Mouse (Mus musculus) forebrain, embryonic 10.5 days (tissue): ENCODE results near the gene AI854703. TPM values are rescaled to one million over a fixed set of nuclear protein-coding genes. Genes with fewer than 3 reads are reported as not detected.
A peak's percentile ranks its signal among the peaks of the same experiment; 100 is the strongest.

ENCODE experiments used
- DNase-seq: peaks from one replicate; pipeline ENCODE4 v3.0.0-alpha.2; 2017; ENCODE audit warnings: low spot score; ENCODE audit errors: extremely low spot score
- H3K27ac ChIP-seq: fragments of 300-500 bp; sonication (generic); 2 replicates; pipeline ENCODE4 v1.5.1; 2016; ENCODE audit warnings: mild to moderate bottlenecking
- H3K27me3 ChIP-seq: fragments of 300-500 bp; sonication (generic); 2 replicates; pipeline ENCODE4 v1.6.1; 2016; ENCODE audit warnings: mild to moderate bottlenecking; ENCODE audit not compliant: poor library complexity, severe bottlenecking
- H3K36me3 ChIP-seq: fragments of 300-500 bp; sonication (generic); replicated peaks from 2 replicates; pipeline ENCODE4 v1.6.1; 2016; ENCODE audit warnings: mild to moderate bottlenecking, moderate library complexity
- H3K4me1 ChIP-seq: fragments of 300-500 bp; sonication (generic); 2 replicates; pipeline ENCODE4 v1.6.1; 2016
- H3K4me3 ChIP-seq: fragments of 300-500 bp; sonication (generic); 2 replicates; pipeline ENCODE4 v1.5.1; 2016; ENCODE audit warnings: mild to moderate bottlenecking, moderate library complexity
- H3K9me3 ChIP-seq: fragments of 300-500 bp; sonication (generic); 2 replicates; pipeline ENCODE4 v1.6.1; 2016; ENCODE audit warnings: mild to moderate bottlenecking, moderate library complexity
- WGBS: fragments of 180-500 bp; shearing (Covaris S2); methylation state at CpG from one replicate; pipeline ENCODE4 v1.1.7; 2016; 5-methylcytosine and 5-hydroxymethylcytosine counted together
- polyA plus RNA-seq: library from polyadenylated mRNA; unstranded; fragments of >200 nt; fragmentation: Nextera tagmentation; extraction: Ambion mirVana; gene quantifications from 2 replicates; pipeline ENCODE4 v1.2.1, GENCODE M21; 2016

Gene AI854703
- polyA plus RNA-seq, 1 experiment from 2014 or later: 0.83 TPM

DNA sequence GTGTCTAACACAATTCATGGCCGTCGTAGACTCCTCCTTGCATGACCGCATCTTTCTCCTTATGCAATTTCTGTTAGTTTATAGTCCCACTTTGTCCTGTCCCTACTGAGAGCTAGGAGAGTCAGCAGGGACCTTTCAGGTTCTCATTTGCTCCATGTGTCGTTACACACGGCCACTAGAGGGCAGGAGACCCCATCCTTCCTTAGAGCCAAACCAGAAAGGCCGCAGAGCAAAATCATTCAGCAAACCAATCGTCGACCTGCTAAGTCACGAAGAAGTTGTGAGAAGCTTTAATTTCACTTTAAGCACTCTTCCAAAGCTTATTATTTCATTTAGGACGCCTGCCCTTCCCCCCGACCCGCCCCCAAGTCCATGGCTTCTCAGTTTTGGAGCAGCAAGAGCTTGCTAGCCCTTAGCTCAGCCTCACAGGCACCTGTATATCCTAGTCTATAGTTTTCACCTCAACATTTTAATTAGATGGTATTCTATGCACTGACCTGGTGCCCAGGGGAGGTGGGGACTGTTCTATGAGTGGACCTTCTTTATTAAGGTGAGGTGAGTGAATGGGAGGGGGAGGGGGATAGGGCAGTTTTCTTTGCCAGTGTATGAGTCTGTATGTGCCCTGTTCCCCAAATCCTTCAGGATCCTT, 19.2 kb downstream of the AI854703 start:
- DNase-seq: peak; percentile 61
- 20% methylated on average over 12 of the region's 12 CpGs for WGBS
- Histone ChIP-seq H3K27ac (no peak overlapping the region), H3K4me1 (no peaks in the 10 kb centered on the region), H3K4me3 (no peak overlapping the region), H3K36me3 (no peaks in the 10 kb centered on the region), H3K27me3 (no peaks in the 10 kb centered on the region), H3K9me3 (no peaks in the 10 kb centered on the region)

GRCm38 (mm10) chr6:48646309-48646690, 19.7 kb downstream of the AI854703 start:
- Histone ChIP-seq H3K27me3 (no peaks in the 10 kb centered on the region), H3K27ac (no peak overlapping the region), H3K4me3 (no peak overlapping the region), H3K4me1 (no peaks in the 10 kb centered on the region), H3K36me3 (no peaks in the 10 kb centered on the region), H3K9me3 (no peaks in the 10 kb centered on the region)
- 83% methylated on average over 4 of the region's 4 CpGs for WGBS
- DNase-seq: no peak

DNA sequence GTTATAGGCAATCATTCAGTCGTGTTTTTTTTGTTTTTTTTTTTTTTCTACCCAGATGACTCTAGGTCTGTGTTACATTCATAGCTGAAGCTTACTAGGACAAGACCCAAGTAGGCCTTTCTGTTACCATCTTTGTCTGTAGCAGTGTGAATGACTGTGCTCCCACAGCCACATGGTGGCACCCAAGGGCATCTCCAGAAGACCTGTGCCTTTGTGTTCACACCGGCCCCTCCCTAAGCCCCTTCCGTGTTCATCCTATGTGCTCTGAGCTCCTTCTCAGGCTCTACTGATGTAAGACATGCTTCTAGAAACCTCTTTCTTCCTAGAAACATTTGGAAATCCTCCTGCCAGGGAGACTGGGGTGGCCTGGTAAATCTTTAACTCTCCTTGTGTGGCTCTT, 20.4 kb downstream of the AI854703 start, which contains the start of gene Gimap8:
Gimap8 (plus strand) TSS at position 240 of the 400 bp plus-strand sequence.
- no peaks in the 10 kb centered on the region for H3K36me3 ChIP-seq
- no peaks in the 10 kb centered on the region for H3K4me1 ChIP-seq
- H3K9me3 ChIP-seq: no peaks in the 10 kb centered on the region
- no peak for DNase-seq
- no peak within 1 kb of the TSS for H3K4me3 ChIP-seq
- WGBS: 55% methylated on average over 3 of the region's 3 CpGs
- H3K27me3 ChIP-seq: no peaks in the 10 kb centered on the region
- no peak within 1 kb of the TSS for H3K27ac ChIP-seq

DNA sequence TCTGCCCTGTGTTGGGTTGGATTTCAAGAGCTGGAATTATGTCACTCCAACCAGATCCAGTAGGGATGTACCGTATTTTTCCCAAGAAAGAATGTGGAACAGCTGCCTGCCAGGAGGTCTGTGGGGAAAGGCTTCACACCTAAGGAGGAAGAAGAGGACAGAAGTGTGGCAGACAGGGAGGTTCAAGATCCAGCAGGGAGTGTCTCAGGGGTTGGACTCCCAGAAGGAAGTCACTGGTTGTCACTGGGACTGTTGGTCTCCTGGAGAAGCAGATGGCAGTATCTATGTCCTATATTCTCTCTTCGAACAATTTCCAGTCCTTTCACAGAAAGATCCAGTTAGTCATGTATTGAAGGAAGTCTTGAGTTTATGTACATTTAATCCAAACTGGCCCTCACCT, 21.0 kb downstream of the AI854703 start:
- WGBS: 83% methylated on average over 2 of the region's 2 CpGs
- no peak overlapping the region for H3K27ac ChIP-seq
- no peaks in the 10 kb centered on the region for H3K4me1 ChIP-seq

DNA sequence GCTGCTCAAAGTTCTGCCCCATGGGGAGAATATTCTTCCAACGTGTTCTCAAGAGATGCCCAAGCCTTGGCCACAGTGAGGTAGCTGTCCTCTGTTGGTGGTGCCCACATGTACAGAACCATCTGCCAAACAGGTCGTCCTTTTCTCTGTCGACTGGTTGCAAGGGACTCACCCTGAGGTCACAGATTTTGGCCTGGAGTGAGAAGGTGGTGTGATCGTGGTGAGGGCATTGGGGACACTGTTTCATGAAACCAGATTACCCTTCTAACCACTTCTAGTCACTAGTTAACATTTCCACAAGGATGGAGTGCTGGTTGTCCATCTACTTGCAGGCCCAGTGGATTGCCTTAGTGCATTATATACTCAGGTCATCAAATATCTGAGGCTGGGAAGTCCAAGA, 22.2 kb downstream of the AI854703 start:
- H3K4me3 ChIP-seq: no peak overlapping the region
- H3K27ac ChIP-seq: no peak overlapping the region
- 87% methylated on average over 4 of the region's 4 CpGs for WGBS
- H3K36me3 ChIP-seq: no peaks in the 10 kb centered on the region
- no peaks in the 10 kb centered on the region for H3K9me3 ChIP-seq
- H3K4me1 ChIP-seq: no peaks in the 10 kb centered on the region
- no peaks in the 10 kb centered on the region for H3K27me3 ChIP-seq
- DNase-seq: no peak

More for the DNA sequence above, 21.0 kb downstream of the AI854703 start:
- Histone ChIP-seq H3K4me3 (no peak overlapping the region), H3K27me3 (no peaks in the 10 kb centered on the region), H3K9me3 (no peaks in the 10 kb centered on the region), H3K36me3 (no peaks in the 10 kb centered on the region)
- no peak for DNase-seq

GRCm38 (mm10) chr6:48650041-48650440, 23.5 kb downstream of the AI854703 start:
- no peak overlapping the region for H3K4me3 ChIP-seq
- no peaks in the 10 kb centered on the region for H3K27me3 ChIP-seq
- no peaks in the 10 kb centered on the region for H3K4me1 ChIP-seq
- H3K36me3 ChIP-seq: no peaks in the 10 kb centered on the region
- no peak for DNase-seq
- 91% methylated on average over 9 of the region's 9 CpGs for WGBS
- H3K9me3 ChIP-seq: no peaks in the 10 kb centered on the region
- no peak overlapping the region for H3K27ac ChIP-seq

GRCm38 (mm10) chr6:48658721-48659120, 32.2 kb downstream of the AI854703 start:
- Histone ChIP-seq H3K9me3 (no peaks in the 10 kb centered on the region), H3K27ac (no peak overlapping the region), H3K4me1 (no peaks in the 10 kb centered on the region), H3K4me3 (no peak overlapping the region), H3K27me3 (no peaks in the 10 kb centered on the region), H3K36me3 (no peaks in the 10 kb centered on the region)
- DNase-seq: no peak
- 83% methylated on average over 5 of the region's 5 CpGs for WGBS

DNA sequence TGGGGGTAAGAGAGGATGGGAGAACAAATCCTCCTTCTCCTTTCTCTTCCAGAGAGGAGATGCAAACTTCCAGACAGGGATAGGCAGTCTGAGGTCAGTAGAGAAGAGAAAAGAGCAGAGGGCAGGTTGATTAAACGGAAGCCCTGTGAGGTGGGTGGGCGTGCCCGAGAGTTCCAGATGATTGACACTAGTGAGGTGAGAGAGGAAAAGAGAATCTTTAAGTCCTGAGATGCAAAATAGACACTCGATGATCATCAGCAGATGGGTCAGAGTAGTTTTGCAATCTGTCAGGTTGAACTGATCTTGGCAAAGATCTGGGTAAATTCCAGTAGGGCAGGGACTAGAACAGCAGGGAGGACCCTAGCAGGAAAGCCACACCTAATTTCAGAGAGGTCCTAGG, 38.2 kb downstream of the AI854703 start:
- no peak for DNase-seq
- Histone ChIP-seq H3K4me1 (no peaks in the 10 kb centered on the region), H3K27ac (no peak overlapping the region), H3K9me3 (no peaks in the 10 kb centered on the region), H3K4me3 (no peak overlapping the region), H3K27me3 (no peaks in the 10 kb centered on the region), H3K36me3 (no peaks in the 10 kb centered on the region)
- WGBS: 88% methylated on average over 4 of the region's 4 CpGs

DNA sequence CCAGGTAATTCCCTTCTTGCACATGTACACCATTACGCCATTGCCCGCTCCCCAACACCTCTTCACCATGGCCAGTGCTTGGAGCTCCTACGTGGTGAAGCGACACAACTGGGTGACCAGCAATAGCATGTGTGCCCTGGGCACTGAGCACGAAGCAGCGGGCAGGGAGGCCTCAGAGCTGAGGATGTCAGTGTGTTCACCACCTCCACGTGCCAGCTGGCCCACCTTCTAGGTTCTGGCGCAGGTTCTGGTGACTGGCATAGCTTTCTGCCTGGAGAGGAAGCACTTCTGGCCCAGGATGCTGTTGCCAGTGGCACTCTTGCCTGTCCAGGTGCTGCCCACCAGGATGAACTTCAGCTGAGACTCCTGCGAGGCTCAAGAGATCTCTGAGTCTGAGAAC, 38.9 kb downstream of the AI854703 start:
- Histone ChIP-seq H3K9me3 (no peaks in the 10 kb centered on the region), H3K4me3 (no peak overlapping the region), H3K27ac (no peak overlapping the region), H3K4me1 (no peaks in the 10 kb centered on the region), H3K27me3 (no peaks in the 10 kb centered on the region), H3K36me3 (no peaks in the 10 kb centered on the region)
- no peak for DNase-seq
- whole genome bisulfite sequencing: 91% methylated on average over 9 of the region's 9 CpGs

GRCm38 (mm10) chr6:48666159-48666586, 39.6 kb downstream of the AI854703 start:
- H3K4me3 ChIP-seq: no peak overlapping the region
- no peaks in the 10 kb centered on the region for H3K27me3 ChIP-seq
- no peaks in the 10 kb centered on the region for H3K36me3 ChIP-seq
- WGBS: 75% methylated on average over 7 of the region's 7 CpGs
- no peaks in the 10 kb centered on the region for H3K9me3 ChIP-seq
- DNase-seq: no peak
- H3K27ac ChIP-seq: no peak overlapping the region
- no peaks in the 10 kb centered on the region for H3K4me1 ChIP-seq

GRCm38 (mm10) chr6:48668022-48668421, 41.5 kb downstream of the AI854703 start:
- DNase-seq: no peak
- Histone ChIP-seq H3K4me1 (no peaks in the 10 kb centered on the region), H3K4me3 (no peak overlapping the region), H3K36me3 (no peaks in the 10 kb centered on the region), H3K27ac (no peak overlapping the region), H3K27me3 (no peaks in the 10 kb centered on the region), H3K9me3 (no peaks in the 10 kb centered on the region)

DNA sequence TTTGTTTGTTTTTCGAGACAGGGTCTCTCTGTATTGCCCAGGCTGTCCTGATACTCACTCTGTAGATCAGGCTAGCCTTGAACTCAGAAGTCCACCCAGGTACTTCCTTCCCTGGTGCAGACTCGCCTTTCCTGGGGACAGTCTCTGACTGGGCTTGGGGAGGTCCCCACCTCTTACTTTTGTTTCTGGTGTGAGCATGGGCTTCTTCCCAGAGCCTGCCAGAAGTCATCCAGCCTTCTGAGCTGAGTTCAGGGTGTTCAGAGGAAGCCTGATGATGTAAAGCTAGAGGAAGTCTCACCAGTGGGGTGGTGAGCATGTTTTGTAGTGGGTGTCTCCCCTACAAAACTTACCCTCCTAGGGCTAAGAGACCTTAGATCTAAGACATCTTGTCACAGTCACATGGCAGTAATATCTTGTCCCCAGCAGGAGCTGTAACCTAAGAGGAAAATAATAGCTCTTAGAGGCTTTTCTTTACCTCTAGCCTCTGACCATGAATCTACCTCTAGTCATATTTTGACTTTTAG, 42.9 kb downstream of the AI854703 start:
- 75% methylated on average over 2 of the region's 2 CpGs for WGBS
- no peak overlapping the region for H3K27ac ChIP-seq
- H3K36me3 ChIP-seq: no peaks in the 10 kb centered on the region
- H3K4me1 ChIP-seq: no peaks in the 10 kb centered on the region
- no peaks in the 10 kb centered on the region for H3K9me3 ChIP-seq
- no peaks in the 10 kb centered on the region for H3K27me3 ChIP-seq
- H3K4me3 ChIP-seq: no peak overlapping the region
- DNase-seq: no peak

- Histone ChIP-seq H3K36me3 (no peaks in the 10 kb centered on the region), H3K4me1 (peaks cover 10% of the 10 kb centered on the region), H3K27ac (no peak overlapping the region), H3K4me3 (no peak overlapping the region), H3K9me3 (no peaks in the 10 kb centered on the region), H3K27me3 (no peaks in the 10 kb centered on the region)
- 94% methylated on average over 9 of the region's 9 CpGs for WGBS
- no peak for DNase-seq
Observed at GRCm38 (mm10) chr6:48674291-48675058, 47.9 kb downstream of the AI854703 start.
